Mouse (Mus musculus) lung, postnatal 0 days (tissue): ENCODE measurements at regions not wholly inside any gene's neighbourhood (a gene's known extent, or its start where the extent isn't known, plus 50 kb on each side); places are given as distances from the start of the nearest gene placed in this dataset.

ENCODE experiments used
- CTCF ChIP-seq: IDR thresholded peaks from 2 replicates; pipeline ENCODE4 v1.5.1; 2016; ENCODE audit warnings: antibody characterized with exemption, mild to moderate bottlenecking
- EP300 ChIP-seq: IDR thresholded peaks from 2 replicates; pipeline ENCODE4 v1.6.1; 2016; ENCODE audit warnings: antibody characterized with exemption, mild to moderate bottlenecking, control low read depth

DNA sequence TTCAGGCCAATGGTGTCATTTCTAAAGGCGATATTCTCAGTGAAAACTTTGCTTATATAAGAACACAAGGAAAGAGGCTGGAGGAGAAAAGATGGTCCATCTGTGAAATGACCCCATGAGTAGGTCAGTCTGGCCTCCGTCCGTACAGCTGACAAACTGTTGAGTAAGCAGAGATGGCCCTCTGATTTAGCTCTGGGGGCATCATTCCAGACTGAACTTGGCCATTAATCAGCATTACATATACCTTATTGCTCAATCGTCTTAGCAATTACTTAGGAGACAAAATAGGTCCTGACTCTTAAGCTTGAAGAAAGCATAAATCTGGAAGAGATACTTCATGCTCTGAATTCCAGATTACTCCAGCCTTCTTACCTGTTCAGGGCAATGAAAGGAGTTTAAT lies 132.8 kb upstream of the Noct start:
- TF ChIP-seq CTCF (no peak), EP300 (no peak)
